Mouse (Mus musculus) spleen, postnatal 4 days (tissue): ENCODE measurements at regions not wholly inside any gene's neighbourhood (a gene's known extent, or its start where the extent isn't known, plus 50 kb on each side); places are given as distances from the start of the nearest gene placed in this dataset.

ENCODE experiments used
- DNase-seq, 2 experiments: peaks; one replicate each; pipeline ENCODE4 v3.0.0; 2022; ENCODE audit warnings: low spot score in 2 of 2

GRCm38 (mm10) chr9:87964508-87964907, 233.4 kb upstream of the Tbx18 start:
- DNase-seq = no peak

- DNase-seq = no peak
Observed at GRCm38 (mm10) chr9:87965103-87965780, 234.2 kb upstream of the Tbx18 start.

DNA sequence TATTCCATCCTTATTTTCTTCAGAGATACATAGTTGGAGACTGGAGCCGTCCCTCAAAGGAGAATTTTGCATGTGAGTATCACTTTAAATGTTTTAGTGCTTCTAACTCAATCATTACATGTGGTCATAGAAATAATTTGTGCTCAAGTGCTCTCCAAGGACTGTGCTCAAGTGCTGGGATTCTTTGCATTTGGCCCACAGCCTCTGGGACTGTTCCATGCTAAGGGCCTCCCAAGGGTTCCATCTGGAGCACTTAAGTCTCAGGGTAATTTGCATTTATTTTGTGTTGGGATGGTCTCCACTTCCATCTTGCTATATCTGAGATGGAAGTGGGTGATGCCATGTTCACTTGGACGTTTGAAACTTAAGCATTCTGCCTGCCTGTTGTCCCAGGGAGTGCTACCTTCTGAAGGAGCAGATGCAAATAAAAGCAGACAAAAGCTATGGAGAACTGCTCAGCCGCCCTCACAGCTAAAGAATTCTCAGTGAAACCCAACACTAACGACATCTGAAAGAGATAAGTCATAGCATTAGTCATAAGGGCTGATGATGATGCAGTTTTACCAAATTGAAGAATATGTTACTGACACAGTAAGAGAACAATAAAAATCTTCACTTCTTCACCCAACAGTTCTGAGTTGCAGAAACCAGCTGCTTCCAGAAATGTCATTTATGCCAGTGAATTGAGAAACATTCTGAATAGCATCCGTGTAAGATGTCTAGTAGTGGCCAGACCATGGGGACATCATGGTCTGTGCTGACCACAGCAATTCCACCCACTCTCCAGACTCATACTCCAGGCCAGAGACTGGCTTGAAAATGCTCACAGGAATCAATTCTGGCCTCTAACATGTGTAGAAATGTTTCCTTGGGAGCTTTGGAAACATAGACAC, 237.4 kb upstream of the Tbx18 start:
- DNase-seq = no peak

DNA sequence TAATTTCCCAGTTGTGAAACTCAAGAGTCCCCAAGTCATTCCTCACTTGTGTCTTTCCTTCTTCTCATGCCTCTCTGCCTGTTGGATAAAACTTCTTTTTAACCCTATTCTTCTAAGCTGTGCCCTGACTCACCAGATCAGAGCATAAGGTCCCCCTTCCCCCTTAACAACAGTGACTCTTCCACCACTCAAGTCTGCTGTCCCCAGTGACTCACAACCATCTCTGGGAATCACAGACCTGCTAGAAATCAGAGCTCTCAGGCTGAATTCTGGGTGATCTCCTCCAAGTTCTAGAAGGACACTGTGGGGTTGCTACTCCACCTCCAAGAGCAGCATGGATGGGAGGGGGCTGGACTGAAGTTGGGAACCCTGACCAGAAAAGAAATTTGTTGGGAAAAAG, 239.5 kb upstream of the Tbx18 start:
- DNase-seq = no peak

- no peak for DNase-seq
Observed at GRCm38 (mm10) chr9:87971791-87972190, 240.7 kb upstream of the Tbx18 start.

DNA sequence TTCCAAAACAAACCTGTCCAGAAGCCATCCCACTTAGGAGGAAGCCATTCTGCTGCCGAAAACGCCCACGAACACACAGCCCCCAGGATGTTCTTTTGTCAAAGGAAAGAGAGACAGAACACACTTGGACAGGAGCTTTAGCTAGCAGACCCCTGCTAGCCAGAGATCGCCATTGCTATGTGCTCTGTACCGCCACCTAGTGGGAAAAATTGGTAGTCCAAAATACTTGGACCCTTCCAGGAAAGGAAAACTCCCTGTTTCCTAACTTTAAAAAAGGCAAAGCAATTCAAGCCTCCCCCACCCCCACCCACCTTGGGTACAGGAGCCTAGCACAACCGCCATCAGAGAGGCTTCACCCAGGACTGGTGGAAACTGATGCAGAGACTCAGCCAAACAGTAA, 242.5 kb upstream of the Tbx18 start:
- DNase-seq = no peak

DNA sequence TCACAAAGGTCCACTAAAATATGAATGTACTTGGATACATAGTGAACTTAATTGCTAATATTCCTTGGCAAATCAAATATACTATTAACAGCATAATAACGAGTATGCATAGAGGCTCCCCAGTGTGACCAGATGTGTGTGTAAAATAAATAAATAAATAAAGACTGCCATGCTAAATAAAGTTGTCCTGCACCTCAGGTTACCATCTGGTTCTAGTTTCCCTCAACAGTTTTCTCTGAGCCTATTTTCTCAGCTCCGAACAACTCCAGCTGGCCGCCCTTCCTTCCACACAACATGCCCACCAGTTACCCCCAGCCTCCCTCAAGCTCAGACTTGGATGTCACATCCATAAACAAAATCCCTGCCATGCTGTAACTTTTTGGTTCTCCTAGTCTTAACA, 253.8 kb upstream of the Tbx18 start:
- DNase-seq = no peak

GRCm38 (mm10) chr9:87985439-87985838, 254.4 kb upstream of the Tbx18 start:
- no peak for DNase-seq

- no peak for DNase-seq
Observed at GRCm38 (mm10) chr9:88005945-88006700, 275.1 kb upstream of the Tbx18 start.

DNA sequence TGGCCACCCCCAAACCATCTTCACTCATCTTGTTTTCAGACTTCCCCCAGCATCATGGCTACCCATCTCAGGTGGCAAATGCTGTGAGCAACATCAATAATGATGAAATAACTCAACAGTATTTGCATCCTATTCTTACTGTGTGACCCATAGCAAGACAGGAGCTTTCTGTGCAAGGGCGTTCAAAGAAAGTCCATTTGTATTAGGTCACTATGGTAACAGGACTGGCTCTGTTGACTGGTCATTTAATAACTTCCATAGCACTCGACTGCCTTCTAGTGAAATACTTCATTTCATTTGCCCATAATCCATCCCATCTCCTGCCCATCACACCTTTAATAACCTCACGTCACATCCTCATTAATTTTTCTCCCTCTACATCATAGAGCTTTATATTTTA, 292.7 kb upstream of the Tbx18 start:
- no peak for DNase-seq

DNA sequence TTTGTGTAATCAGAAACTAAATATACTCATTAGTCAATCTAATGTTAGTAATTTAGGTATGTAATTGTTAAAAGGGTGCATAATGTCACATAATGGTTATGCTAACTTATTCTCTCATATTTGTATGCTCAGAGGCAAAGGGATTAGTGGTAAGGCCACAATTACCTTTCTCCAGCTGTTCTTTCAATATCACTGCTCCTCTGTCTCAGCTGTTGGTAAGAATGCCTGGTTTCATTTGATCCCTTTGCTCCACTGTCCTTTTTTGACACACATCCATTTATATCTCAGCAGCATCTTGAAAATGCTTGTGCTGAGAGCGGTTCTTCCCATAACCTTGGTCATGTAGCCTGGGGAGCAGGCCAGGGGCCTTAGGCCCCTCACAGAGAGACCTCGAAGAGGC, 294.9 kb upstream of the Tbx18 start:
- no peak for DNase-seq

DNA sequence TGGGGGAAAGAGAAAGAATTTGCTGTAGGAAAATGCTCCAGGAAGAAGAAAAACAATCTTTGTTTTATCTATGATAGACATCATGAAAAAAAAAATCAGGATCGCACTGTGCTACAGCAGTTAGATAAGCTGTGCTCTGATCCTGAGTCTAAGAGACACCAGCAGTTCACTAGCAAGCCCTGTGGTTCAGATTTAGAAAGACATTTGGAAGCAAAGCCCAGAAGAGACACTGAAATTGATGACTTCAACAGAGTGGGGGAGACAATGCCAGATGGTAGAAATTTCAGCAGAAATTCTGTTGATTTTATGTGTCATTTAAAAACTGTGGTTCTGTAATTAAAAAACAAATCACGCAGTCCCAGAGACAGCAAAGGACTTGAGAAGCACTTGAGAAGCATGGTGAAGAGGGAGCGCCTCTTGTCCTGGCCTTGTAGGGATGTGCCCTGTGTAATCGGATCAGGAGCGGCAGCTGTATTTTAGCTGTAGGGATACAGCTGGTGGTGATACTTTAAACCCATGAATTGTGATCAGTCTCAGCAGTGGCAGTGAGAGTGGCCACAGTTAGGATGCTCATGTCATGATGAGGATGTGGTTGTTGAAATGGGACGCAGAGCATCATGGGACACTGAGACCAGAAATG, 296.4 kb upstream of the Nt5e start:
- DNase-seq = no peak

DNA sequence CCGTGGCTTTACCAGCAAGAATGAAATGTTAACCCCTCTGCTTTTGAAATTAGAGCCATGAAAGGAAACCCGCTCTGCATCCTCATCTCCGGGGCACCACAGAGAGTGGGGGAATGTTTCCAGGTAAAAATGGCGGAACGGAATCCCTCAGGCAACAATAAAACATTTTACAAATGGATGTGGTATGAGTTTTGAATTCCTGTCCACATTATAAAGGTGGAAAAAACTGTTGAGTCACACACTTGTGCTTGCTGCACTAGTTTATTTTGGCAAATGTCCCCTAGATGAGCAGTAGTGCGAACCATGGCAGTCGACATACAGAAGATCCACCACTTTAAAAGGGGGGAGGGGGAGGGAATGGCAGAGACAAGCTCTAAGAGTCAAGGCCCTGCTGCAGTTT, 289.4 kb upstream of the Nt5e start:
- DNase-seq = no peak

DNA sequence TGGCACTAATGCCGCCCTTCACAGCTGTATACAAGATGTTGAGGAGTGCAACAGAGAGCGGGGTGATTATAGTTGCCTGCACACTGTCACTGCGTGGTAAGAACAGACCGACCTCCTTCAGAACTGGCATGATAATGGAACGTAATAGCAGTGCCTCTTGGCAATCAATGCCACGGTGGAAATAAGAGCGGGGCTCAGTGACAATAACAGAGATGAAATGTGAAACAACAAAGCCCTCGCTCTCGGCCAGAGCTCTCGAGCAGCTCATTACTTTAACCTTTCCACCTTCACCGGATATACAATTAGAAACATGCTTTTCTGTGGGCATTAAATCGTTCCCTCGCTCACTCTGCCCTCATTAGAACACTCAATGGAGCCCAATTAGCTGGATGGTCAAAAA, 277.7 kb upstream of the Nt5e start:
- DNase-seq = no peak

DNA sequence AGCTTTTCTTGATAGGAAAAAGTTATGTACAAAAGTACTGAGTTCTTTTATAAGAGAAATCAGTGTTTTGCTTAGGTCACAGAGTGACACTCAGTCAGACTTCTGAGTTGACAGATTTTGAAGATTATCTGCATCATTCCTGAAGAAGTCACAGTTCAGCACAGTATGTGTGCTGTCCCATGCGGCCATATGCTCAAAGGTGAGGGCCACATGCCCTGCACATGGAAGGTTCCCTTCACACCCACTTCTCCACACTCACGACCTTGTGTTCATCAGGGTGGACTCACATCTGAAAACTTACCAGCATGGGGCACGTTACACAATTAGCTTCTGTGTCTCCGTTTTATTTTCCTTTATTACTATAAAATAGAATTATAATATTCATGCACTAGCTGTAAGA, 277.2 kb upstream of the Nt5e start:
- DNase-seq = no peak

GRCm38 (mm10) chr9:88058551-88058950, 268.4 kb upstream of the Nt5e start:
- no peak for DNase-seq

- no peak for DNase-seq
Observed at GRCm38 (mm10) chr9:88059005-88059404, 268.0 kb upstream of the Nt5e start.

GRCm38 (mm10) chr9:88063973-88064676, 262.9 kb upstream of the Nt5e start:
- DNase-seq = no peak

- no peak for DNase-seq
Observed at GRCm38 (mm10) chr9:88065057-88065456, 261.9 kb upstream of the Nt5e start.

- DNase-seq = no peak
Observed at GRCm38 (mm10) chr9:88065777-88066176, 261.2 kb upstream of the Nt5e start.

DNA sequence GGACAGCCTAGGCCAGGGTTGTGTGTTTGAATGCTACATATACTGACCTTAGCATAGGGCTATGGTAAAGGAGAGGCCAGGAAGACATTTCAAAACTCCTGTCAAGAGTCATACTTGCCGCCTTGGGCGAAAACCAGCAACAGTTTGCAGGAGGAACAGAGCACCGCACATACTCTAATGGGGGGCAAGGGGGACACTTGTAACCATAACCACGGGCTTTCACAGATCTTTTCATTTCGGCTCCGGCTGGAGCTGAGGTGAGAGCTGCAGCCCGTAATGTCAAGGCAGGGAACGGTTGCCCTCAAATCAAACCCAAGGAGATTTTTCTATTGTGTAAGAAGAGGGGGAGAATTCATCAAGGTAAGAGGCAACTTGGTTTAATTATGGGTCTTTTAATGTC, 258.7 kb upstream of the Nt5e start:
- DNase-seq = no peak
